Mouse (Mus musculus) myocyte (in vitro differentiated cells): ENCODE results near the gene Acly. TPM values are rescaled to one million over a fixed set of nuclear protein-coding genes. Genes with fewer than 3 reads are reported as not detected.

Experiments
- H3K27me3 ChIP-seq: one replicate; pipeline ENCODE4 v1.6.1; 2011; ENCODE audit not compliant: control insufficient read depth, insufficient read depth, insufficient read length
- H3K36me3 ChIP-seq: one replicate; pipeline ENCODE4 v1.6.1; 2011; ENCODE audit not compliant: control insufficient read depth, insufficient read depth
- H3K4me2 ChIP-seq: one replicate; pipeline ENCODE4 v1.6.1; 2011; ENCODE audit warnings: low read depth, control low read depth
- H3K4me3 ChIP-seq: one replicate; pipeline ENCODE4 v1.5.1; 2011; ENCODE audit warnings: mild to moderate bottlenecking, control low read depth, moderate library complexity
- H3K79me2 ChIP-seq: one replicate; pipeline ENCODE4 v1.6.1; 2011; ENCODE audit not compliant: control insufficient read depth, insufficient read depth
- H3ac ChIP-seq: one replicate; pipeline ENCODE4 v1.6.1; 2011; ENCODE audit not compliant: control insufficient read depth, insufficient read length
- CEBPB ChIP-seq: IDR thresholded peaks from 2 replicates; pipeline ENCODE4 v1.6.1; 2011; ENCODE audit warnings: mild to moderate bottlenecking, moderate library complexity; ENCODE audit not compliant: poor library complexity, insufficient read depth, severe bottlenecking
- E2F4 ChIP-seq: IDR thresholded peaks from one replicate; pipeline ENCODE4 v1.6.1; 2011; ENCODE audit warnings: mild to moderate bottlenecking, control low read depth, moderate library complexity; ENCODE audit not compliant: insufficient read depth
- MAX ChIP-seq: IDR thresholded peaks from one replicate; pipeline ENCODE4 v1.6.1; 2011; ENCODE audit warnings: low read depth, mild to moderate bottlenecking, control low read depth
- MYOD1 ChIP-seq, 3 experiments: IDR thresholded peaks; one replicate each; pipeline ENCODE4 v1.6.1; 2011; ENCODE audit warnings: control low read depth in 2 of 3, low read depth in 2 of 3, mild to moderate bottlenecking in 2 of 3, moderate library complexity in 1 of 3; ENCODE audit not compliant: insufficient read length in 2 of 3, control insufficient read depth in 1 of 3
- MYOG ChIP-seq, 3 experiments: IDR thresholded peaks; one replicate each; pipeline ENCODE4 v1.6.1; 2011; ENCODE audit warnings: control low read depth in 2 of 3, low read depth in 2 of 3, mild to moderate bottlenecking in 2 of 3; ENCODE audit not compliant: insufficient read length in 2 of 3, control insufficient read depth in 1 of 3, insufficient read depth in 1 of 3
- POLR2A ChIP-seq: IDR thresholded peaks from one replicate; pipeline ENCODE4 v1.6.1; 2011; ENCODE audit warnings: low read depth, mild to moderate bottlenecking, control low read depth, moderate library complexity; ENCODE audit not compliant: insufficient read length
- POLR2AphosphoS2 ChIP-seq: IDR thresholded peaks from one replicate; pipeline ENCODE4 v1.6.1; 2011; ENCODE audit warnings: low read depth, control low read depth; ENCODE audit not compliant: insufficient read length
- REST ChIP-seq: IDR thresholded peaks from one replicate; pipeline ENCODE4 v1.6.1; 2011; ENCODE audit warnings: mild to moderate bottlenecking, control low read depth, moderate library complexity; ENCODE audit not compliant: insufficient read depth, insufficient read length
- SRF ChIP-seq: IDR thresholded peaks from one replicate; pipeline ENCODE4 v1.6.1; 2011; ENCODE audit warnings: low read depth; ENCODE audit not compliant: control insufficient read depth, insufficient read length
- TCF12 ChIP-seq: IDR thresholded peaks from one replicate; pipeline ENCODE4 v1.6.1; 2011; ENCODE audit warnings: mild to moderate bottlenecking, control low read depth; ENCODE audit not compliant: poor library complexity, insufficient read depth, severe bottlenecking
- TCF3 ChIP-seq: IDR thresholded peaks from one replicate; pipeline ENCODE4 v1.6.1; 2011; ENCODE audit warnings: low read depth, control low read depth; ENCODE audit not compliant: insufficient read length
- USF1 ChIP-seq: IDR thresholded peaks from one replicate; pipeline ENCODE4 v1.6.1; 2011; ENCODE audit warnings: low read depth, mild to moderate bottlenecking, control low read depth, moderate library complexity
- polyA plus RNA-seq: library from polyadenylated mRNA; unstranded; fragments of >200 nt; fragmentation: generic; extraction: Trizol; gene quantifications from one replicate; pipeline ENCODE4 v1.2.1, GENCODE M21; 2012; ENCODE audit warnings: missing spikeins

Acly gene
- polyA plus RNA-seq, 1 experiment, result 95.5 TPM

DNA sequence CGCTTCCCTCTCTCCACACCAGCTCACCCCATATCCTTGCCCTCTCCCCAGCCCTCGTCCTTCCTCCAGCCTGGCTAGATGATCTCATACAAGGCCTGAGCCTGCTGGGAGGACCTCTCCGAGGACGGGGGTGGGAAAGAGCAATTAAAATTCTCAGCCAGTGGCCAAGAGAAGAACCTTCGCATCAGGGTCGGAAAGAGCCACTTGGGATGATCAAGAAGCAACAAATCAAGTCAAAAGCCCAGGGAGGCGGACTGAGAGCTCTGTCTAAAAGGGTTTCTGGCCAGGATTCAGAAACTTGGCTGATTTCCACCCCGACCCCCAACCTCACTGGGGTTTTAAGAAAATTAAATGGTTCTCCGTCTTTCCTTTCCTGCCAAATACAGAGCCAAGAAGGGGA lies 11.5 kb downstream of the Acly start:
- no peak overlapping the region for H3ac ChIP-seq
- no peak overlapping the region for H3K4me3 ChIP-seq
- TF ChIP-seq E2F4, result no peak
- no peak for TF ChIP-seq USF1
- TF ChIP-seq POLR2AphosphoS2, result no peak
- TF ChIP-seq POLR2A, result no peak
- H3K79me2 ChIP-seq, result no peaks in the 10 kb centered on the region
- H3K27me3 ChIP-seq, result no peaks in the 10 kb centered on the region
- peaks cover 69% of the 10 kb centered on the region for H3K36me3 ChIP-seq
- H3K4me2 ChIP-seq, result no peak overlapping the region

DNA sequence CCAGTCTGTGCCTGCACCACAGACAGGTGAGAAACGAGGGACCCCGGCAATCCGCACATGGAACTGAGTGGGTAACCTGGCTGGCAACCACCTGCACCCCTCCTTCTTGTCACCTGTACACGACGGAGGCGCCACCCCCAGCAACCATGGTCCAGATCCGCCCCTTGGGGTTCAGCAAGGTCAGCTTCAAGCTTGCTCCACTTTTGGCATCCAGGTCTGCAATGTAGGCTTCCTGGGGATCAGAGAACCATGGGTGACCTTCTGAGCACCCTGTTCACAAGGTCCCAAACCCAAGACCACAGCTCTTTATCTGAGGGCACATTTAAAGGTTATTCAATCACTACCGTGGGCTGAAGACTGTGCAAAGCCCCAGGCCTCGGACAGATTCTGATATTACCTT lies 12.0 kb downstream of the Acly start:
- Histone ChIP-seq H3K36me3 (peaks cover 74% of the 10 kb centered on the region), H3ac (no peak overlapping the region), H3K4me3 (no peak overlapping the region), H3K27me3 (no peaks in the 10 kb centered on the region), H3K4me2 (no peak overlapping the region), H3K79me2 (no peaks in the 10 kb centered on the region)
- TF ChIP-seq POLR2A, result no peak
- no peak for TF ChIP-seq MYOD1 (IDR thresholded peaks at IDR 0.05; ENCODE audit: control insufficient read depth in 1 of 3, insufficient read length in 2 of 3, low read depth in 2 of 3)
- no peak for TF ChIP-seq POLR2AphosphoS2
- TF ChIP-seq MYOG (IDR thresholded peaks at IDR 0.05; ENCODE audit: control insufficient read depth in 1 of 3, insufficient read depth in 1 of 3, insufficient read length in 2 of 3, low read depth in 2 of 3), result no peak
- TF ChIP-seq CEBPB, result no peak
- no peak for TF ChIP-seq SRF
- TF ChIP-seq USF1, result no peak
- no peak for TF ChIP-seq MAX
- TF ChIP-seq TCF12, result no peak
- no peak for TF ChIP-seq REST
- TF ChIP-seq TCF3, result no peak
- TF ChIP-seq E2F4, result no peak

DNA sequence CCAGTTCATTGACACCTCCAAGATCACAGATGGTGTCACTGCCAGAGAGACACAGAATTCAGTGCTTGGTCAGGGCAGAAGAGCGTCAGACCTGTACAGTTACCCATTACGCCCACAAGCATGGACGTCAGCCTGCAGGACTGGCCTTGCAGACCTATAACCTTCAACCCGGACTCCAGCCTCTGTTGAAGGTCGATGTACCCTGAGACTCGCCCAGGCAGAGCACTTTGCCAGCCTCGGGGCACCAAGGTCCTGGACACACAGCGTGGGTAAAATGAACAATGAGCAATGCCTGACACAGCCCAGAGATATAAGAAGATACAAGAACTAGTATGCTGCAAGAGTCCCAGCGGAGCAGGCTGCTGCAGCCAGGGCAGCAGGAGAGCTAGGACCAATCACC lies 12.7 kb downstream of the Acly start:
- H3K4me3 ChIP-seq, result no peak overlapping the region
- no peak for TF ChIP-seq TCF3
- TF ChIP-seq MYOG (IDR thresholded peaks at IDR 0.05; ENCODE audit: control insufficient read depth in 1 of 3, insufficient read depth in 1 of 3, insufficient read length in 2 of 3, low read depth in 2 of 3), result no peak
- TF ChIP-seq E2F4, result no peak
- TF ChIP-seq SRF, result no peak
- no peak for TF ChIP-seq USF1
- no peak for TF ChIP-seq POLR2A

DNA sequence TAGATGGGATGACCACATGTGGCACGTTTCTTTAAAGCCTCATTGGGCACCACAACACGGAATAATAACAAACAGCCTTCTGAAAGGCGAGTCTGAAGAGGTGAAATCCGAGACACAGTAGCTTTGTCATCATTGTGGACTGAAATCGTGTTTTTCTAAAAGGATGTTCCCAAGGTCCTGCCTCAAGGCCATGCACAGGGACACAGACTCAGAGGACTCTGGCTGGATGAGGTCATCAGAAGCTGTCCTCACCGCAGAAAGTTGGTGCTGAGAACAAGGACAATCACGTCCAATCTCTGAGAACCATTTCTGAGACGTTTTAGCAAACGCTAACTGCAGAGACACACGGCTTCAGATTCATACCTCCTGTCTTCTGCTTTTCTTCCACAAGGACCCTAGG lies 14.1 kb downstream of the Acly start:
- H3K79me2 ChIP-seq, result no peaks in the 10 kb centered on the region
- TF ChIP-seq TCF12 (no peak), POLR2AphosphoS2 (no peak), POLR2A (no peak), MYOG (IDR thresholded peaks at IDR 0.05; ENCODE audit: control insufficient read depth in 1 of 3, insufficient read depth in 1 of 3, insufficient read length in 2 of 3, low read depth in 2 of 3) (no peak)
- H3K36me3 ChIP-seq, result peaks cover 69% of the 10 kb centered on the region
- H3K4me2 ChIP-seq, result no peak overlapping the region
- H3ac ChIP-seq, result no peak overlapping the region
- no peak overlapping the region for H3K4me3 ChIP-seq
- no peaks in the 10 kb centered on the region for H3K27me3 ChIP-seq

More for the DNA sequence above, 12.7 kb downstream of the Acly start:
- Histone ChIP-seq H3K36me3 (peaks cover 70% of the 10 kb centered on the region), H3ac (no peak overlapping the region), H3K79me2 (no peaks in the 10 kb centered on the region), H3K27me3 (no peaks in the 10 kb centered on the region), H3K4me2 (no peak overlapping the region)

DNA sequence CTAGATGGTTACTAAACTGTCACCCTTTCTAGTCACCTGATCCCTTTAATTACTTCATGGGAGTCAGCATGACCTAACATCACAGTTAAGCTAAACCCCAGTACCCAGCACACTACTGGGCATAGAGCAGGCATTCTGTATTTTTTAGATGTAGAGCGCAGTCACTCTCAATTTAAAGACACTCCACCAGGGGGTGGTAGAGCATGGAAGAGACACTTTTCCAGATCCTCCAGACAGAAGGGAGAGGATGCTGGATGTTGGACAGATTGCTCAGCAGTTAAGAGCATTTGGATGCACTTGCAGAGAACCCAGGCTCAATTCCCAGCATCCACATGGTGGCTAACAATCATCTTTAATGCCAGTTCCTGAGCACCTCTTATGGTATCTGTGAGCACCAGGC lies 15.4 kb downstream of the Acly start:
- TF ChIP-seq TCF12 (no peak), MYOG (IDR thresholded peaks at IDR 0.05; ENCODE audit: control insufficient read depth in 1 of 3, insufficient read depth in 1 of 3, insufficient read length in 2 of 3, low read depth in 2 of 3) (no peak), POLR2AphosphoS2 (no peak), USF1 (no peak), CEBPB (no peak), REST (no peak), MYOD1 (IDR thresholded peaks at IDR 0.05; ENCODE audit: control insufficient read depth in 1 of 3, insufficient read length in 2 of 3, low read depth in 2 of 3) (no peak), TCF3 (no peak), POLR2A (no peak), E2F4 (no peak), SRF (no peak)
- no peaks in the 10 kb centered on the region for H3K79me2 ChIP-seq
- H3ac ChIP-seq, result no peak overlapping the region
- H3K36me3 ChIP-seq, result peaks cover 77% of the 10 kb centered on the region
- no peak overlapping the region for H3K4me2 ChIP-seq
- H3K27me3 ChIP-seq, result no peaks in the 10 kb centered on the region
- no peak overlapping the region for H3K4me3 ChIP-seq
